Mouse (Mus musculus): ENCODE results near the gene Cdkn2c. TPM values are rescaled to one million over a fixed set of nuclear protein-coding genes. Genes with fewer than 3 reads are reported as not detected.
A peak's percentile ranks its signal among the peaks of the same experiment; 100 is the strongest.

The Cdkn2c gene
- polyA plus RNA-seq, 1 experiment from 2014 or later: 5.1 TPM

GRCm38 (mm10) chr4:109665982-109666460, 968 bp downstream of the Cdkn2c start:
- H3K4me3 ChIP-seq (replicated peaks): peak overlapping the region; percentile 74
- H3K27me3 ChIP-seq: peaks cover 31% of the 10 kb centered on the region
- H3K36me3 ChIP-seq: no peaks in the 10 kb centered on the region
- H3K4me2 ChIP-seq: peak overlapping the region; percentile 97
- peak; percentile 71 for ATAC-seq (replicated peaks; ENCODE audit: low FRiP score)
- no peaks in the 10 kb centered on the region for H3K9me3 ChIP-seq (replicated peaks)
- WGBS: under 1% methylated on average over 49 of the region's 49 CpGs
- peak overlapping the region; percentile 91 for H3K9ac ChIP-seq
- H3K27ac ChIP-seq: peak overlapping the region; percentile 94; the same call in 1 of the 2 replicates
- peaks cover 23% of the 10 kb centered on the region for H3K4me1 ChIP-seq

GRCm38 (mm10) chr4:109665101-109665981, 1.6 kb downstream of the Cdkn2c start:
- peaks cover 36% of the 10 kb centered on the region for H3K27me3 ChIP-seq
- no peaks in the 10 kb centered on the region for H3K36me3 ChIP-seq
- under 1% methylated on average over 49 of the region's 49 CpGs for WGBS
- peaks cover 23% of the 10 kb centered on the region for H3K4me1 ChIP-seq
- peak; percentile 54 for ATAC-seq (replicated peaks; ENCODE audit: low FRiP score)
- H3K9ac ChIP-seq: peak overlapping the region; percentile 91
- H3K4me2 ChIP-seq: peak overlapping the region; percentile 97
- H3K9me3 ChIP-seq (replicated peaks): no peaks in the 10 kb centered on the region
- H3K27ac ChIP-seq: no peak overlapping the region
- peak overlapping the region; percentile 74 for H3K4me3 ChIP-seq (replicated peaks)

- Histone ChIP-seq H3K4me3 (replicated peaks) (no peak overlapping the region; the same call in 1 of the 2 replicates), H3K4me2 (no peak overlapping the region)
- ATAC-seq (replicated peaks; ENCODE audit: low FRiP score): no peak
These were observed 2.9 kb downstream of the Cdkn2c start for GRCm38 (mm10) chr4:109664091-109664490.

GRCm38 (mm10) chr4:109662271-109662670, 4.7 kb downstream of the Cdkn2c start:
- Histone ChIP-seq H3K27me3 (peaks cover 64% of the 10 kb centered on the region), H3K27ac (no peak overlapping the region), H3K36me3 (no peaks in the 10 kb centered on the region), H3K9me3 (replicated peaks) (no peaks in the 10 kb centered on the region), H3K9ac (no peak overlapping the region), H3K4me1 (peaks cover 27% of the 10 kb centered on the region), H3K4me3 (replicated peaks) (no peak overlapping the region), H3K4me2 (no peak overlapping the region)
- WGBS: 6% methylated on average over 5 of the region's 5 CpGs
- no peak for ATAC-seq (replicated peaks; ENCODE audit: low FRiP score)

More at GRCm38 (mm10) chr4:109664091-109664490, 2.9 kb downstream of the Cdkn2c start:
- H3K27me3 ChIP-seq: peaks cover 45% of the 10 kb centered on the region
- no peak overlapping the region for H3K9ac ChIP-seq
- H3K4me1 ChIP-seq: peaks cover 23% of the 10 kb centered on the region
- no peak overlapping the region for H3K27ac ChIP-seq
- H3K9me3 ChIP-seq (replicated peaks): no peaks in the 10 kb centered on the region
- WGBS: 13% methylated on average over 5 of the region's 5 CpGs
- H3K36me3 ChIP-seq: no peaks in the 10 kb centered on the region

GRCm38 (mm10) chr4:109661183-109661582, 5.8 kb downstream of the Cdkn2c start:
- Histone ChIP-seq H3K4me1 (peaks cover 29% of the 10 kb centered on the region), H3K4me2 (no peak overlapping the region), H3K4me3 (replicated peaks) (no peak overlapping the region), H3K9ac (no peak overlapping the region), H3K9me3 (replicated peaks) (no peaks in the 10 kb centered on the region), H3K27me3 (peaks cover 75% of the 10 kb centered on the region), H3K36me3 (no peaks in the 10 kb centered on the region), H3K27ac (no peak overlapping the region)
- WGBS: 12% methylated on average over 5 of the region's 5 CpGs
- no peak for ATAC-seq (replicated peaks; ENCODE audit: low FRiP score)

- Histone ChIP-seq H3K27me3 (peaks cover 81% of the 10 kb centered on the region), H3K9me3 (replicated peaks) (no peaks in the 10 kb centered on the region), H3K4me2 (no peak overlapping the region), H3K4me1 (peaks cover 23% of the 10 kb centered on the region), H3K36me3 (no peaks in the 10 kb centered on the region), H3K4me3 (replicated peaks) (no peak overlapping the region), H3K9ac (no peak overlapping the region), H3K27ac (no peak overlapping the region)
- WGBS: 25% methylated on average over 3 of the region's 3 CpGs
- no peak for ATAC-seq (replicated peaks; ENCODE audit: low FRiP score)
These were observed 6.4 kb downstream of the Cdkn2c start for GRCm38 (mm10) chr4:109660568-109660967.

- WGBS: 19% methylated on average over 2 of the region's 2 CpGs
- H3K27me3 ChIP-seq: peaks cover 83% of the 10 kb centered on the region
- no peak for ATAC-seq (replicated peaks; ENCODE audit: low FRiP score)
These were observed 7.4 kb downstream of the Cdkn2c start for GRCm38 (mm10) chr4:109659571-109659970.

GRCm38 (mm10) chr4:109658826-109659225, 8.2 kb downstream of the Cdkn2c start:
- Histone ChIP-seq H3K27me3 (peaks cover 81% of the 10 kb centered on the region), H3K27ac (no peak overlapping the region)

More at GRCm38 (mm10) chr4:109659571-109659970, 7.4 kb downstream of the Cdkn2c start:
- Histone ChIP-seq H3K36me3 (no peaks in the 10 kb centered on the region), H3K4me2 (no peak overlapping the region), H3K9me3 (replicated peaks) (no peaks in the 10 kb centered on the region), H3K4me1 (peaks cover 14% of the 10 kb centered on the region), H3K4me3 (replicated peaks) (no peak overlapping the region), H3K27ac (no peak overlapping the region), H3K9ac (no peak overlapping the region)

GRCm38 (mm10) chr4:109657851-109658500, 9.0 kb downstream of the Cdkn2c start:
- WGBS: 3% methylated on average over 20 of the region's 20 CpGs
- ATAC-seq (replicated peaks; ENCODE audit: low FRiP score): 0 out of 2 replicates have a peak, but pooled peaks have one; percentile 22
- Histone ChIP-seq H3K27me3 (peaks cover 83% of the 10 kb centered on the region), H3K36me3 (no peaks in the 10 kb centered on the region), H3K27ac (no peak overlapping the region), H3K4me2 (peak overlapping the region; percentile 61), H3K4me3 (replicated peaks) (peak overlapping the region; percentile 38), H3K9me3 (replicated peaks) (no peaks in the 10 kb centered on the region), H3K9ac (no peak overlapping the region), H3K4me1 (peaks cover 14% of the 10 kb centered on the region)

More at GRCm38 (mm10) chr4:109658826-109659225, 8.2 kb downstream of the Cdkn2c start:
- Histone ChIP-seq H3K9me3 (replicated peaks) (no peaks in the 10 kb centered on the region), H3K4me1 (peaks cover 14% of the 10 kb centered on the region), H3K4me2 (no peak overlapping the region), H3K4me3 (replicated peaks) (no peak overlapping the region), H3K9ac (no peak overlapping the region), H3K36me3 (no peaks in the 10 kb centered on the region)
- no peak for ATAC-seq (replicated peaks; ENCODE audit: low FRiP score)
- 3% methylated on average over 8 of the region's 8 CpGs for WGBS

- peaks cover 14% of the 10 kb centered on the region for H3K4me1 ChIP-seq
- H3K4me2 ChIP-seq: peak overlapping the region; percentile 61
- H3K4me3 ChIP-seq (replicated peaks): peak overlapping the region; percentile 38
- H3K9me3 ChIP-seq (replicated peaks): no peaks in the 10 kb centered on the region
- peak; percentile 88 for ATAC-seq (replicated peaks; ENCODE audit: low FRiP score)
- H3K27me3 ChIP-seq: peaks cover 80% of the 10 kb centered on the region
- WGBS: under 1% methylated on average over 52 of the region's 53 CpGs
- H3K36me3 ChIP-seq: no peaks in the 10 kb centered on the region
- no peak overlapping the region for H3K27ac ChIP-seq
- H3K9ac ChIP-seq: no peak overlapping the region
These were observed 9.8 kb downstream of the Cdkn2c start for GRCm38 (mm10) chr4:109657021-109657850.

GRCm38 (mm10) chr4:109656301-109656700, 10.7 kb downstream of the Cdkn2c start:
- H3K27ac ChIP-seq: no peak overlapping the region
- WGBS: 7% methylated on average over 4 of the region's 4 CpGs
- no peak for ATAC-seq (replicated peaks; ENCODE audit: low FRiP score)
- no peaks in the 10 kb centered on the region for H3K36me3 ChIP-seq
- H3K4me3 ChIP-seq (replicated peaks): no peak overlapping the region
- no peak overlapping the region for H3K9ac ChIP-seq
- H3K4me1 ChIP-seq: peaks cover 14% of the 10 kb centered on the region
- peaks cover 79% of the 10 kb centered on the region for H3K27me3 ChIP-seq
- H3K4me2 ChIP-seq: no peak overlapping the region
- no peaks in the 10 kb centered on the region for H3K9me3 ChIP-seq (replicated peaks)
